Mouse (Mus musculus) frontal cortex, adult (tissue): ENCODE results near the gene Gm8765.
"Not testable (repeated sequence)": the region's sequence is repeated elsewhere in the genome, so short reads cannot be mapped to it uniquely, and the experiment has no call there.

ENCODE experiments used
- ATAC-seq: cut with Nextera tagmentation; 2 replicates; pipeline ENCODE4 v1.9.2; 2017; ENCODE audit warnings: mild to moderate bottlenecking, moderate library complexity, mixed read lengths; ENCODE audit not compliant: low TSS enrichment

Gene Gm8765

DNA sequence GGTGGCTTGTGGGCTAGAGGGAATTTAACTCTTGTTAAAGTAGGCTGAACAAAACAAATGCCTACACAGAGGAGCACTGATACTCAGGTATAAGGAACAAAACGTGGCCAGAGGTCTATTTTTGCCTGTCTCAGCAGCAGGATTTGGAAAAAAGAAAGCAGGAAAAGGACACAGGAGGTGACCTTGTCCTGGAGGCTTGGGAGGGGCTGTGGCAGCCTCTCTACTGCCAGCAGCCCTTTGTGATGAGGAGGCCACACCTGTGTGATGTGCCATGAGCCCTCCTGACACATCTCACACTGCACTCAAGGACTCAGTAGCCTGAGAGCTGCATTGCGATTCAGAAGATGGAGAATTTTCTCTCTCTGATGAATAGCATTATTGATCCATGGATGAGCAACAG, at the start of gene Gm8765:
Gene Gm8765, plus strand, starts transcription at position 301 of the 400 bp plus-strand sequence.
- not testable (repeated sequence) for ATAC-seq

DNA sequence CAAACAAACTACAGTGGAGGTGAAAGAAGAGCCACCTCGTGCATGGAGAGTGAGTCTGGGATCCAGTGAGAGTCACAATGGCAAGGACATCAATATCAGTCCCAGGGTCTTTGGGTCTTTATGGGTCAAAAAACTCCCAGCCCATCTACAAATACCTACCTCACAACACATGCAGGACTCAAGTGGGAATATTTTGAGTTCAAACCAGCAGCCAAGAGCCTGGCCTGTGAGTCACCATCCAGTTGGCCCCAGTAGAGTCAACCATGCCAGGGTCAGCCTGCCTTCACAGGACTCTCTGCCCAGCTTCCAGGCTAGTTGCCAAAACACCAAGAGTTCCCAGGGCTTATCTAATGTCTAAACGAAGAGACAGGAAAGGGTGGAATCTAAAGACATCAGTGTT, 49.3 kb upstream of the Gm8765 start:
- not testable (repeated sequence) for ATAC-seq

DNA sequence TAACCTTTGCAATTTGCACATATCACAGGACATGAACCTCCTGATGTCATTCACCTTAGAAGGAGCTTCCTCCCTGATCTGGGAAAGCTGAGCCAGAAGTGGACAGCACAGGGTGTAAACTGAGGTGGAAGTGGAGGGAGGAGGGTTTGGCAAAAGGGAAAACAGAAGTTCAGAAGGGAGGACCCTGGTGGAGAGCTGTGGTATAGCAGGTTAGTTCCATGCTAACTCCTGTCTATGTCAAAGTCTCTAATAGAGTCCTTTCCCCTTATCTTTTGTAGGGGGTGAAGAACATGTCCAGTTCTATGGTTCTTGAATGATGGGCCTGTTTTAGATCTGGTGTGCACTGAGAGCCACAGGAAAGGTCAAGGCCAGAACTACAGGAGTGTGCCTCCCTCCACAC, 52.2 kb downstream of the Gm8765 start:
- ATAC-seq: not testable (repeated sequence)

DNA sequence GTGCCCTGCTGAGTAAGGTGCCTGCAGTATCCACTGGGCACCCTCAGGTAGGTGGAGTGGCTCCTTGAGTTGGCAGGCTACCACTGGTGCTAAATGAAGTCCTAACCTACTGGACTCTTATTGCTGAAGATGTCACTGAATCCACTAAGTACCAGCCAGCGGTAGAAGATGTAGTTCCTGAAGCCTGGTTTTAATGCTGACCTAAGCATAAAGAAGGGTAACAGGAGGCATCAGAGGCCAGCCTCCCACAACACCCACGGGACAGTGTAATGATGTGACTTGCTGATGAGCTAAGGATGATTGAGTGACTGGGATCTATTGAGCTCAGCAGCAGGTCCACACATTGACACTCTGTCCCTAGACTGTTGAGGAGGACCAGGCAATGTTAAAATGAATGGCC, 53.6 kb downstream of the Gm8765 start:
- ATAC-seq: no peak

DNA sequence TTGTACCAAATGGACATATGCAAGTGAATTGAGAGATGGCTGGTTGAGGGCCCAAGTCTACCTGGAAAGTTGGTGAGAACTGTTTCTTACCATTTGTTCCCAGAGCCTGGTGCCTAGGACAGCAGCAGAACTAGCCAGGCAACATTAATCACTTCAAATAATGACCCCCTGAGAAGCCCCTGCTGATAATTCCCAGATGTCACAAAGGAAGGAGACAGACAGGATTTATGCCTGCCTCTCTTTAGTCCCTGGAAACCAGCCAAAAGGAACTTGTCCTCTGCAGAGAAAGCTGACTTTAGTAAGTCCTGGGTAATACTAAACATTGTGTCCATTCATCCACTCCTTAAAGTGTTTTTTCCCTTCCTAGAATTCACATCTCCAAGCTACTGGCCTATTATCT, 54.8 kb downstream of the Gm8765 start:
- ATAC-seq: not testable (repeated sequence)
